Mouse (Mus musculus) MEL (cell line): ENCODE results near the gene Fbxw8. TPM values are rescaled to one million over a fixed set of nuclear protein-coding genes. Genes with fewer than 3 reads are reported as not detected.

ENCODE experiments used
- DNase-seq: peaks from one replicate; pipeline ENCODE4 v3.0.0; 2011; ENCODE audit warnings: low read depth, low spot score
- H3K27ac ChIP-seq: 2 replicates; pipeline ENCODE4 v1.5.1; 2012; ENCODE audit warnings: low read depth, mild to moderate bottlenecking, control low read depth, low read length, moderate library complexity; ENCODE audit not compliant: control insufficient read depth
- H3K27me3 ChIP-seq, 2 experiments: fragments of 150-350 bp in 1 of 2; sonication (generic) in 1 of 2; 2 replicates each; pipeline ENCODE4 v1.6.1; 2012; ENCODE audit warnings: low read length in 2 of 2, mild to moderate bottlenecking in 2 of 2, improper control_type of control experiment in 1 of 2, moderate library complexity in 1 of 2; ENCODE audit not compliant: insufficient read depth in 2 of 2, control insufficient read depth in 1 of 2
- H3K36me3 ChIP-seq, 2 experiments: 2 replicates each; pipeline ENCODE4 v1.6.1; 2012 to 2014; ENCODE audit warnings: low read length in 2 of 2, improper control_type of control experiment in 1 of 2, inconsistent platforms in 1 of 2, mild to moderate bottlenecking in 1 of 2; ENCODE audit not compliant: insufficient read depth in 2 of 2, control insufficient read depth in 1 of 2
- H3K4me1 ChIP-seq, 2 experiments: fragments of 150-350 bp in 1 of 2; sonication (generic) in 1 of 2; 2 replicates each; pipeline ENCODE4 v1.6.1; 2012; ENCODE audit warnings: low read length in 2 of 2, improper control_type of control experiment in 1 of 2, mild to moderate bottlenecking in 1 of 2; ENCODE audit not compliant: insufficient read depth in 2 of 2, control insufficient read depth in 1 of 2
- H3K4me3 ChIP-seq, 2 experiments: fragments of 150-350 bp in 1 of 2; sonication (generic) in 1 of 2; 2 replicates each; pipeline ENCODE4 v1.5.1; 2012; ENCODE audit warnings: low read depth in 2 of 2, low read length in 2 of 2, mild to moderate bottlenecking in 2 of 2, moderate library complexity in 2 of 2, control low read depth in 1 of 2, improper control_type of control experiment in 1 of 2; ENCODE audit not compliant: control insufficient read depth in 1 of 2, insufficient read depth in 1 of 2
- H3K79me2 ChIP-seq: 2 replicates; pipeline ENCODE4 v1.6.1; 2012; ENCODE audit warnings: mild to moderate bottlenecking, low read length, moderate library complexity; ENCODE audit not compliant: control insufficient read depth, poor library complexity, insufficient read depth
- H3K9ac ChIP-seq: 2 replicates; pipeline ENCODE4 v1.6.1; 2012; ENCODE audit warnings: low read depth, mild to moderate bottlenecking, control low read depth, low read length, moderate library complexity; ENCODE audit not compliant: control insufficient read depth, poor library complexity, severe bottlenecking
- H3K9me3 ChIP-seq: fragments of 150-350 bp; sonication (generic); replicated peaks from 2 replicates; pipeline ENCODE4 v1.6.1; 2012; ENCODE audit warnings: mild to moderate bottlenecking, low read length, improper control_type of control experiment, moderate library complexity; ENCODE audit not compliant: insufficient read depth
- BHLHE40 ChIP-seq: IDR thresholded peaks from 2 replicates; pipeline ENCODE4 v1.6.1; 2012; ENCODE audit warnings: low read depth, mild to moderate bottlenecking, inconsistent platforms, low read length, improper control_type of control experiment, borderline replicate concordance
- CHD2 ChIP-seq: IDR thresholded peaks from 2 replicates; pipeline ENCODE4 v1.6.1; 2011; ENCODE audit warnings: low read length, improper control_type of control experiment
- CTCF ChIP-seq, 3 experiments: IDR thresholded peaks in 2 of 3; conservative IDR thresholded peaks in 1 of 3; 2 replicates each; pipeline ENCODE4 v1.5.1; 2011 to 2012; ENCODE audit warnings: low read length in 3 of 3, low read depth in 2 of 3, mild to moderate bottlenecking in 2 of 3, improper control_type of control experiment in 1 of 3, inconsistent platforms in 1 of 3, mixed read lengths in 1 of 3, moderate library complexity in 1 of 3; ENCODE audit not compliant: control insufficient read depth in 1 of 3, insufficient read depth in 1 of 3, poor library complexity in 1 of 3, severe bottlenecking in 1 of 3
- E2F4 ChIP-seq: IDR thresholded peaks from 2 replicates; pipeline ENCODE4 v1.6.1; 2011; ENCODE audit warnings: low read depth, low read length, improper control_type of control experiment, borderline replicate concordance
- ELF1 ChIP-seq: IDR thresholded peaks from 2 replicates; pipeline ENCODE4 v1.6.1; 2014; ENCODE audit warnings: low read depth, mild to moderate bottlenecking, inconsistent platforms, low read length, improper control_type of control experiment, moderate library complexity
- EP300 ChIP-seq, 2 experiments: IDR thresholded peaks; 2 replicates each; pipeline ENCODE4 v1.6.1; 2011; ENCODE audit warnings: improper control_type of control experiment in 2 of 2, low read length in 2 of 2, low read depth in 1 of 2, mild to moderate bottlenecking in 1 of 2
- KAT2A ChIP-seq: conservative IDR thresholded peaks from 2 replicates; pipeline ENCODE4 v1.6.1; 2012; ENCODE audit warnings: low read depth, low read length, improper control_type of control experiment, inconsistent platforms
- MAFK ChIP-seq: IDR thresholded peaks from 2 replicates; pipeline ENCODE4 v1.6.1; 2011; ENCODE audit warnings: low read depth, mild to moderate bottlenecking, low read length, improper control_type of control experiment, borderline replicate concordance
- MXI1 ChIP-seq: IDR thresholded peaks from 2 replicates; pipeline ENCODE4 v1.6.1; 2011; ENCODE audit warnings: mild to moderate bottlenecking, low read depth, low read length, improper control_type of control experiment
- MYB ChIP-seq: IDR thresholded peaks from 2 replicates; pipeline ENCODE4 v1.6.1; 2011; ENCODE audit warnings: mild to moderate bottlenecking, low read depth, low read length, improper control_type of control experiment
- MYC ChIP-seq: IDR thresholded peaks from 2 replicates; pipeline ENCODE4 v1.6.1; 2011; ENCODE audit warnings: low read depth, mild to moderate bottlenecking, low read length, improper control_type of control experiment, moderate library complexity
- POLR2A ChIP-seq, 2 experiments: IDR thresholded peaks; 2 replicates each; pipeline ENCODE4 v1.6.1; 2011 to 2012; ENCODE audit warnings: low read length in 2 of 2, mild to moderate bottlenecking in 2 of 2, control low read depth in 1 of 2, improper control_type of control experiment in 1 of 2, low read depth in 1 of 2, moderate library complexity in 1 of 2; ENCODE audit not compliant: control insufficient read depth in 1 of 2, insufficient read depth in 1 of 2, poor library complexity in 1 of 2
- SIN3A ChIP-seq: IDR thresholded peaks from 2 replicates; pipeline ENCODE4 v1.6.1; 2012; ENCODE audit warnings: low read length, improper control_type of control experiment, inconsistent platforms
- SMC3 ChIP-seq: IDR thresholded peaks from 2 replicates; pipeline ENCODE4 v1.6.1; 2011; ENCODE audit warnings: low read depth, low read length, improper control_type of control experiment
- TBP ChIP-seq: IDR thresholded peaks from 2 replicates; pipeline ENCODE4 v1.8.0; 2011; ENCODE audit warnings: low read depth, low read length, improper control_type of control experiment
- TCF12 ChIP-seq: IDR thresholded peaks from 2 replicates; pipeline ENCODE4 v1.6.1; 2014; ENCODE audit warnings: low read depth, mild to moderate bottlenecking, inconsistent platforms, low read length, improper control_type of control experiment, moderate library complexity
- ZKSCAN1 ChIP-seq: IDR thresholded peaks from 2 replicates; pipeline ENCODE4 v1.6.1; 2012; ENCODE audit warnings: low read depth, mild to moderate bottlenecking, inconsistent platforms, low read length, improper control_type of control experiment, moderate library complexity
- polyA plus RNA-seq, 2 experiments: library from polyadenylated mRNA; stranded (reverse) in 1 of 2; unstranded in 1 of 2; fragments of >175 nt in 1 of 2; fragments of >200 nt in 1 of 2; gene quantifications; 2 replicates each; pipeline versions ENCODE4 v1.2.1 to v1.2.4; 2012; ENCODE audit warnings: low replicate concordance in 2 of 2, low read depth in 1 of 2; ENCODE audit not compliant: insufficient read length in 2 of 2, insufficient read depth in 1 of 2, missing spikeins in 1 of 2
- total RNA-seq: library from RNA; depleted of rRNA; stranded (reverse); fragments of 300-350 nt; gene quantifications from 2 replicates; pipeline ENCODE4 v1.2.3, GENCODE M21; 2012

Fbxw8 gene
- total and polyA plus RNA-seq, 3 experiments: 49.9 to 57.4 (median 52.5) TPM

DNA sequence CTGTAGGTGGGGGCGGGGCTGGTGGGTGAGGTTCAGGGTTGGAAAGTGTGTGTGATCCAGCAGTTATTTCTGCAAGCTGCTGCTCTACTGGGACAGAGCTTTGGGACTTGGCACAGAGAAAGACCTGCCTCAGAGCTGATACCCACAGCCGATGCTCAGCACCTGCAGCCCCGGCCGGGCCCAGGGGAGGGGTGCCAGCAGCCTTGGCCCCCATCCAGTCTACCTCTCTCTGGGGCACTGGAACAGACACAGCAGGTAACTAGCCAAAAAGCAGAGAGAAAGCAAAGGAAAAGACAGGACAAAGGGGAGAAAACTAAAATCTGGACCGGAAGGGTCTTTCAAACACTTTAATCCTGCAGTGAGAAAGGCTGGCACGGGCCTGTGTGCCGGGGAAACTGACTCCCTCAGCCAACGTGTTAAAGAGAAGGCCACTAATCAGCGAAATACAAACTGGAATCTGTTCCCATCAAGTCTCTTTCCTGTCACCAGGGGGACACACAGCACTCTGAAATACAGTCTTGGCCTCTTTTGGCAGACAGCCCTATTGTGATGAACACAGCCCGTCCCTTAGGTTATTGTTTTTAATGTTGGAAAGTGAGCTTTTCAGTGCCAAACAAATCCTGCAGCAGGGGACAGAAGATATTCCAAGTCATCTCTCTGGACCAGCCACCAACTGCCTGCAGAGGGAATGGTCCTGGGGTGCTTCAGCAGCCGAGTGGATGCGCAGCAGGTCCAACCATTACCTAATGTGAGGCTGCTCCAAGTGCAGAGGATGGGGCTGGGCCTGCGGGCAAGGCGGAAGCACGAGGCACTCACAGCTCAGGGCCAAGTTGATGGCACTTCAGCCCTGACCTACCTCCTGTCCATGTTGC, 78.3 kb downstream of the Fbxw8 start:
- Histone ChIP-seq H3K36me3 (no peaks in the 10 kb centered on the region; a peak in 1 of 4 replicates), H3K27me3 (no peaks in the 10 kb centered on the region), H3K27ac (no peak overlapping the region), H3K4me1 (no peaks in the 10 kb centered on the region), H3K79me2 (no peaks in the 10 kb centered on the region), H3K9me3 (no peaks in the 10 kb centered on the region), H3K9ac (no peak overlapping the region), H3K4me3 (no peak overlapping the region)
- DNase-seq: no peak
- TF ChIP-seq BHLHE40 (no peak), MYB (no peak), MXI1 (no peak), SIN3A (no peak), POLR2A (IDR thresholded peaks at IDR 0.05; ENCODE audit: control insufficient read depth in 1 of 2, insufficient read depth in 1 of 2, low read depth in 1 of 2, low read length in 2 of 2, poor library complexity in 1 of 2) (no peak)

DNA sequence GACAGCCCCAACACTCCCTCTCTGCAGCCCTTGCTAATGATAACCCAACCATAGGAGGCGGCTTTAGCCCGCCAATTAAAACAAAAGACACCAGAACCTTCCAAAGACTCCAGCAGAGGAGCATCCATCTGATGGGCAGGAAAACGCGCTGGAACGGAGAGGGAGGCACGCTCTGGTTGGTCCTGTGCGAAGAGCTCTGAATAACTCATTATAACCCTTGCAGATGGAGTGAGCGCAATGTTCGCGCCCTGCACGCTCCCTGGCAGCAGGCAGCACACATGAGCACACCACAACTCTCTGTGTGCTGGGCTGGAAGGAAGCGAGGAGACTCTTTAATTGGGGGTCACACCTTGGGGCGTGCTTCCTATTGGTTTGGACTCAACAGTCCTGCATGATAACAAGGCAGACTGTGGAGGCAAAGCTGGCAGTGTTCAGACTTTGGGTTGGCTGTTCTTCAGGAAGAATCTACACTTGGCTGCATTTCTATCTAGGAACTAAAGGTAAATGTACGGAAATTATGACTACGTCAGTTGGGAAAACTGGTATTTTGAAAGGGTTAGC, 82.0 kb downstream of the Fbxw8 start:
- H3K4me1 ChIP-seq: no peaks in the 10 kb centered on the region
- H3K27ac ChIP-seq: no peak overlapping the region
- no peaks in the 10 kb centered on the region for H3K9me3 ChIP-seq
- H3K36me3 ChIP-seq: no peaks in the 10 kb centered on the region; a peak in 1 of 4 replicates
- H3K9ac ChIP-seq: no peak overlapping the region
- H3K4me3 ChIP-seq: no peak overlapping the region
- H3K79me2 ChIP-seq: no peaks in the 10 kb centered on the region
- TF ChIP-seq CHD2 (no peak), CTCF (IDR thresholded peaks at IDR 0.05 in 2 of 3, conservative IDR thresholded peaks at IDR 0.05 in 1 of 3; ENCODE audit: control insufficient read depth in 1 of 3, insufficient read depth in 1 of 3, low read depth in 2 of 3, low read length in 3 of 3, poor library complexity in 1 of 3, severe bottlenecking in 1 of 3) (no peak), MYC (no peak), TCF12 (no peak), TBP (no peak), MAFK (no peak), KAT2A (no peak), E2F4 (no peak), SMC3 (no peak), EP300 (IDR thresholded peaks at IDR 0.05; ENCODE audit: low read depth in 1 of 2, low read length in 2 of 2) (no peak), ELF1 (no peak), ZKSCAN1 (no peak)
- H3K27me3 ChIP-seq: no peaks in the 10 kb centered on the region
- DNase-seq: no peak
